Comparison of ENCODE assay signal across 24 mouse cellular contexts in genomic region chr11:108297956-108298355, GRCm38 (mm10). TPM values are rescaled to one million over a fixed set of nuclear protein-coding genes. Genes with fewer than 3 reads are reported as not detected.
"Had no signal": no experiment of that assay in that cellular context is flagged by ENCODE, and none has a peak within 500 bp of the region (broad histone marks: within the 10 kb centered on the region; RNA-seq: fewer than 3 reads in every experiment).

No protein-coding gene starts in this region.

- H3K4me2 ChIP-seq: intestine, embryonic 15.5 days; kidney, embryonic 15.5 days; limb, embryonic 13.5 days; liver, embryonic 12.5 days; liver, embryonic 15.5 days; lung, embryonic 15.5 days had no signal

- H3K27ac ChIP-seq: intestine, embryonic 15.5 days; kidney, embryonic 15.5 days; limb, embryonic 10.5 days; limb, embryonic 13.5 days; liver, embryonic 12.5 days; liver, embryonic 15.5 days; lung, embryonic 15.5 days; midbrain, embryonic 10.5 days had no signal

- H3K36me3 ChIP-seq: intestine, embryonic 15.5 days; kidney, embryonic 15.5 days; limb, embryonic 10.5 days; limb, embryonic 13.5 days; liver, embryonic 12.5 days; liver, embryonic 15.5 days; lung, embryonic 15.5 days; midbrain, embryonic 10.5 days had no signal

- H3K27me3 ChIP-seq: intestine, embryonic 15.5 days; kidney, embryonic 15.5 days; limb, embryonic 13.5 days; liver, embryonic 12.5 days; liver, embryonic 15.5 days; lung, embryonic 15.5 days; megakaryocyte, embryonic 14.5 days had no signal

- ATAC-seq: intestine, embryonic 15.5 days; liver, embryonic 12.5 days; midbrain, embryonic 16.5 days had no signal

- DNase-seq: kidney, adult 11 months; kidney, adult 8-10 months; kidney, postnatal 10 days; kidney, postnatal 36 days; liver; lung, adult 18-20 months; lung, postnatal 10 days; lung, postnatal 36 days; right cerebral cortex, postnatal 25 days; spleen, adult 18-20 months; thymus, adult 18-20 months; thymus, postnatal 36 days had no signal

- H3K9me3 ChIP-seq: intestine, embryonic 15.5 days; kidney, embryonic 15.5 days; limb, embryonic 10.5 days; limb, embryonic 13.5 days; liver, embryonic 12.5 days; liver, embryonic 15.5 days; lung, embryonic 15.5 days; megakaryocyte, embryonic 14.5 days; midbrain, embryonic 10.5 days had no signal

- H3K4me3 ChIP-seq: intestine, embryonic 15.5 days; kidney, embryonic 15.5 days; limb, embryonic 10.5 days; limb, embryonic 13.5 days; liver, embryonic 12.5 days; liver, embryonic 15.5 days; lung, embryonic 15.5 days; megakaryocyte, embryonic 14.5 days; midbrain, embryonic 10.5 days had no signal

- H3K9ac ChIP-seq: intestine, embryonic 15.5 days; kidney, embryonic 15.5 days; limb, embryonic 13.5 days; liver, embryonic 12.5 days; liver, embryonic 15.5 days; lung, embryonic 15.5 days had no signal

RNA-seq across cellular contexts. Expression of gene Apoh, which starts 45.2 kb away (rescaled TPM):
- polyA plus RNA-seq: limb, embryonic 10.5 days; limb, embryonic 13.5 days; midbrain, embryonic 10.5 days; neural tube, embryonic 11.5 days; neural tube, embryonic 14.5 days had no signal
